Mouse (Mus musculus) liver (tissue): ENCODE measurements around the gene Ppl.

Source experiments
- DNase-seq: peaks from one replicate; pipeline ENCODE4 v3.0.0-alpha.2; 2020; ENCODE audit warnings: mixed read lengths

The Ppl gene

DNA sequence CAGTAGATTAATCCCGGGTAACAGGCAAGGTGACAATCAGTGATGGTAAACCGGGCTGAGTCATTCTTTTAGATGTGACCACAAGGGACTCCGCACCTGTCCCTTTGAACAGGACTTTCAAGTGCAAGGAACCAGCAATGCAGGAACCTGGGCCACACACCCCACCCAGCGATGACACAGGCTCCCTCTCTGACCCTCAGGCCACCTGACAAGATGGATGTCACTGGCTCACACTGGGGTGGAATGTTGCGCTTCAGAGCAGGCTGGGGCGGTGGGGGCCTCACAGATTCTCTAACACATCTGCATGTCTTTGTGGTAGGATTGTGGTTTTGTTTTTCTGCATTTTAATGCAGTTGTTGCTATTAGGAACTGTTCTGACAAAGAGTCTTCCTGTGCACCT, 8.7 kb downstream of the Ppl start:
- no peak for DNase-seq

DNA sequence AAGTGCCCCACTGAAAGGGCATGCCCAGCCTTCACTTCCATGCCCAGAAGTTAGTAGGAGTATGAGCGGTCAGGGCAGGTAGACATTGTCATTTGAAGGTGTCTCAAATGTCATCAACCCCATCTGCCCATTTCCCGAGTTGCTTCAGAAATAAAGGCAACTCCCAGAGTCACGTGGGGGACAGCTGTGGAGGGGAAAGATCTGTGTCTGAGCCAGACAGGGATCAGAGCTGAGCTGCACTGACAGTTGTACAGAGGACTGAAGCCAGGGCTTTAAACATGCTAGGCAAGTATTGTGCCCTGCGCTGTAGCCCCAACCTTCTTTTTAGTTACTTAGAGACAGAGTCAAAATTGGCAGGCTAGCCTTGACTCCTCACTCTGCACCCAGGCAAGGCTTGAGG, 12.4 kb downstream of the Ppl start:
- no peak for DNase-seq

DNA sequence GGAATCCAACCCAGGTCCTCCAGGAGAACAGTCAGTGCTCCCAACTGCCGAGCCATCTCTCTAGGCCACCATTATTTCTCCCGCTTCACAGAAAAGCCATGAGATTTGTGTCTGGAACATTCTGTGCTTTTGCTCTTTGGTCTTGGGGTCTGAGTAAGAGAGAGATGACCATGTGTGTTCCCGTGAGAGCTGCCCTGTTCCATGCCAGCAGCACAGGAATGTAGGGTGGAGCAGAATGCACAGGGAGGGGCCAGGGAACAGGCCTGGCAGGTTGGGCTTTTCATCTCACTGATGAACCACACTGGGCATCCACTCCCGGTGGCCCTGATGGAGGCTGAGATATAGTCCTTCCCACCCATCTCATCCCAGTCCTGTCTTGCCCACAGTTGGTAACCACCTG, 12.8 kb downstream of the Ppl start:
- no peak for DNase-seq

DNA sequence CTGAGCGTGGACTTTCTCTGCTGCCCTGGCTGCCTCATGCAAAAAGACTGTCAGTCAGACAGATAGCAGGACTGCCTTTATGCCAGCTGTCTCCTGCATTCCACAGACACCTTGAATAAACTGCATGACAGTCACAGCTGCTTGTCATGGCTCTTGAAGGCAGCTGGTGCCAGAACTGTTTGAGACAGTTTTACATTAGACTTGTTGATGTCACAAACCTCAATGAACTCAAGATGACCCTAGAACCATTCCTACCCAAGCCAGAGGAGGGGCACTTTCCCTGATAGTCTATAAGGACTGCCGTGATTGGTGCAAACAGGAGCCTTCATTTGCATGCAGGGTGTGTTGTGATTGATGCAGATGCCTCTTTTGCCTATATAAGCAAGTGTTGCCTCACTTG, 18.6 kb downstream of the Ppl start:
- no peak for DNase-seq

DNA sequence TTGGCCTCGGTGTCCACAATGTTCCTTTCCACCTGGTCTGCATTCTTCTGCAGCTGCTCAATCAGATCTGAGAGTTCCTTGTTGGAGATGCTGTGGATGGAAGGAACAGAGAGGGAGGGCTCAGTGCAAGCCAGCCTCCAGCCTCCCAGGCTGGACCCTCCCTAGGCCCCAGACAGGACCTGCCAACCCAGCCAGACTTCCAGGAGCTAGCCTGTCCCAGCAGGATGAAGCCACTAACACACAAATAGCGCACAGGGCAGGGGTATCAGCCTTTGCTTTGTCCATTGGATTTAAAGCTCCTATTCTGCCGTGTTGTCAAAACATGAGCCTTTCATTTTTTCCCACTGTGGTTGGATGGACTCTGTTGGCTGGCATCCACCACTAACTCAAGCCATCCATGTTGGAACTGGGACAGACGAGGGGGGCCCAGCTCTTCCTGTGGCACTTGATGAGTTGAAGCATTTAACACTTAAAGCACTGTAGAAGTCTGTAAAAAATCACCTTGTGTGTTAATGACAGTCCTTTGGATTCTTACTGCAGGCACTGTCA, 19.1 kb downstream of the Ppl start:
- no peak for DNase-seq

DNA sequence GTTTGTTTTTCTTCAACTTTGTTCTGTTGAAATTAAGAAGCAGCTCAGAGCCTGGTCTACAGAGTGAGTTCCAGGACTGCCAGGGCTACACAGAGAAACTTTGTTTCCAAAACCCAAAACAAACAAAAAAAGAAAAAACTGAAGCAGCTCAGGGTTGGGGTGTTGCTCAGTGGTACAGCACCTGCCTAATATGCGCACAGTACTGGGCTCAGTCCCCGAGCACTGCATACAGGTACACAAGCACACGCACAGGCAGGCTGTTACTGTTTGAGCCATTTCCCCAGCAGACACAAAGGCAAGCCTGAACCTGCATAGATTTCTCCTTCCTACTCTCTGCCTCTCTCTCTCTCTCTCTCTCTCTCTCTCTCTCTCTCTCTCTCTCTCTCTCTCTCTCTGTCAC, 21.2 kb downstream of the Ppl start:
- DNase-seq, result no peak

DNA sequence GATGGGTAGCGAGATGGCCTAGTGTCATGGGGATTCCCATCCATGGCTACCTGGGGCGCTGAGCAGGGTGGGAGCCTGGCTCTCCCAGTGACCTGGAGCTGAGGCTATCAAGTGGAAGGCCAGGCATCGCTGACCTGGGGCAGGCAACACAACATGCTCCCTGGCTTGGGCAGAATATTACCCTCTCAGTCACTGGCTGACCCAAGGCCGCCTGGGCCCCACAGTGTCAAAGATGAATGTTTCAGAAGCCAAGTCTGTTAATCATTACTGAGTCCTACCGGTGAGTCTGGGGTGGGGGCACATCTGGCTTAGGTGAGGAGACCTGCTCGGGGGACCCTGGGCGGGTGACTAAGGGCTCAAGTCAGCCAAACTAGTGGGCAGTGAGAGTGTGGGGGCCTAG, 22.3 kb downstream of the Ppl start:
- peak; percentile 54 for DNase-seq

DNA sequence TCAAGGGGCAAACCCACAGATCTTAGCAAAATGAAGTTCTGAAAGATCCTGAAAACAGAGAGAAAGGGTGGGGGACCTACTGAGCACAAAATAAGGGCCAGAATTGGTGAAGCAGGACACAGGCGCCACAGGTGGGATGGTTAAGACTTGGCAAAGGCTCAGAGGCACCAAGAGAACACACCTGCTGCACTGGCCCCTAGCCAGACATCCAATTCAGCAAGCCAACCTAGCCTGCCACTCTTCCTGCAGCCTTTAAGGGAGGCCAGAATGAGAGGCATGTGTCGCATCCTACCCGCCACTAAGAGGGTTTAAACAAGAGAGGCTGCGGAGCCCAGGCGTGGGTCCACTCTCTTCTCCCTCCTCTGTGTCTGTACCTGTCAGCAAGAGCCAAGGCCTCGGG, 31.2 kb downstream of the Ppl start:
- DNase-seq, result no peak

DNA sequence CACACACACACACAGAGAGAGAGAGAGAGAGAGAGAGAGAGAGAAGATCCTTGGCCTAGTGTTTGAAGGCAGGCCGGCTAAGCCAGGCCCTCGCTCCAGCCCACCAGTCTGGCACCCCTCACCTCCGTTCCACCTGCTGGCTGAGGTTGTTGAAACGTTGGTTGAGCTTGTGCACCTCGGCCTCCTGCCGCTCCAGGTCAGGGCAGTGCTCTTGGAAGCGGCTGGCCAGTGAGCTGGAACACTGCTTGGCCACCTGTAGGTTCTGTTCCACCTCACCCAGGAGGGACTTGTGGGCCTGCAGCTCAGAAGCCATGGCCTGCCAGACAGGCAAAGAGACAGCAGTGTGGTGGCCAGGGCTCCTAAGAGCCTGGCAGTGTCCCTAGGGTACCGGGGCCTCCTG, 35.7 kb downstream of the Ppl start:
- DNase-seq, result no peak

DNA sequence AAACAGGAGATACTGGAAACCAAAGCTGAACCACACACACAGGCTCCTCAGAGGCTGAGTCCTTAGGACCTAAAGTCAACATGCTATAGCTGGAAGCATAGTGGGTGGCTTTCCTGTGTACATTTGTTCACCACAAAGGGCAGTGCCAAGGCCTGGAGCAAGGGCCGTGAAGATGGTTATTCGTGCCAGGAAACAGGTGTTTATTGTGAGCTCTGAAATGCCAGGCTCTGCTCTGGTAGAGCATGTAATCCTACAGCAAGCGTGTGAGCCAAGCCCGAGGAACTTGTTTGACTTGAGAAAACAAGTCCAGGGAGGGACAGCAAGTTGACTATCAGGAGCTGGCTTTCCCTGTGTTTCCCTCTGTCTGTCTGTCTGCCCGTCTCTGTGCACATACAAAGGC, 38.9 kb downstream of the Ppl start:
- DNase-seq, result no peak

DNA sequence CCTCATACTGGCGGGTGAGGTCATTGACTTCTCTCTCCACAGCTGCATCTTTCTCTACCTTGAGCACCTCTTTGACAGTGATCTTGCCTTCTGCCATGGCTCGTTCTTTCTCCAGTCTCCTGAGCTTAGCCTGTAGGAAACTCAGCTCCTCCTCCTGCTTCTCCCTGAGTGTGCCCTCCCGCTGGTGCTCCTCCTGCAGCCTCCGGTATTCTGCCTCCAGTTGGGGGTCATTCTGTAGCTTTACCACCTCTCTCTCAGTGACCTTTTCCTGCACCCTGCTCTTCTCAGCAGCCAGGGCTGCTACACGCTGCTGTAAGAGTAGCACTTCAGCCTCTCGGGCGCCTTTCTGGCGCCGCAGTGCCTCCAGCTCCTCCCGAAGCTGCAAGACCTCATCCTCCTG, 43.2 kb downstream of the Ppl start:
- no peak for DNase-seq

DNA sequence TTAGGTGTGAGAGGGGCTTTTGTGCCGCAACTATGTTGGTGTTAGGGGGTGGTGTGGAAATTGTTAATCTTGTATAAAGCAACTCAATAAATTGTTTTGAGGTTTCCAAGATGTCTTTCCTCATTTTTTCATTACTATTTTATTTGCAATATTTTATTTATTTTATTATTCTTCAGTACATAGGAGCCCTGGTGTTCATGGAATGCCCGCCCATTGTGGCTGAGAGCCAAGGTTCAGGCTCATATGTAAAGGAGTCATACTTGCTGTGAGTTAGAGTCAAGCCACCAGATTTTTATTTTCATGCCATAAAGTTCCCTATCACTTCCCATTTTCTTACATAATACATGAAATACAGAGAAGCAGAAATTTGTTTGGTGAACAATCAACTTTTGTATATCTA, 46.0 kb downstream of the Ppl start:
- no peak for DNase-seq

DNA sequence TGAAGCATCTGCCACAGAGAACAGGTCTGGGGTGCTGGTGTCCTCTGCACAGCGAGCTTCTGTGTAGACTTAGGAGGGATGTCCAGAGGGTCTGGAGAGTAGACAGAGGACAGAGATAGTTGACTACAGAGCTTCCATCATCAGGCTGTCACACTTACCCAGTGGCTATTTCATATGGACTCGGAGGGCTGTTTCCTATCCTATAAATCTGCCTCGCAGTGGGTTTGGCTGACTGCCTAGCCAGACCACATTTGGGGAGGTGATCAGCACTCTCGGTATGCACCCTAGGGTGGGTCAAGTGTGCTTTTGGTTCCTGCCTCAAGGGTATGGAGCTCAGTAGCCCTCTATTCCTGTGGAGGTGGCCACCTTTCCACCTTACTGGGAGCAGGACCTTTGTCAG, 47.0 kb downstream of the Ppl start:
- DNase-seq, result no peak

DNA sequence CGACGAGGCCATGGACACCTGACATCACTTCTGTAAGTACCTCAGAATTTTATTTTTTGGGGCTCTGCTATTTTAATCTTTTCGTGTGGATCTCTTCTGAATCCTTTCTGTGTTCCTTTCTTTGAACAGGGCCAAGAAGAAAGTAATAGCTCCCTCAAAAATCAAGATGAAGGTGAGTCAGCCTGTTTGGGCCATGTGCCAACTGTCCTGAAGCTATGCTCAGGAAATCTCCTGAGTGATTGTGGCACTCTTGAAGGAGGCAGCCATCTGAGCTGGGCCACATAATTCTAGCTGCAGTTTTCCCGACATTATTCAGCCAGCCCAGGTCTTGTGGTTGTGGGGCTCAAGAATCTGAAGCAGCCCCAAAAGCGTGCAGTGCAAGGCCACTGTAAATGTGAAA, 57.9 kb downstream of the Ppl start:
- no peak for DNase-seq

DNA sequence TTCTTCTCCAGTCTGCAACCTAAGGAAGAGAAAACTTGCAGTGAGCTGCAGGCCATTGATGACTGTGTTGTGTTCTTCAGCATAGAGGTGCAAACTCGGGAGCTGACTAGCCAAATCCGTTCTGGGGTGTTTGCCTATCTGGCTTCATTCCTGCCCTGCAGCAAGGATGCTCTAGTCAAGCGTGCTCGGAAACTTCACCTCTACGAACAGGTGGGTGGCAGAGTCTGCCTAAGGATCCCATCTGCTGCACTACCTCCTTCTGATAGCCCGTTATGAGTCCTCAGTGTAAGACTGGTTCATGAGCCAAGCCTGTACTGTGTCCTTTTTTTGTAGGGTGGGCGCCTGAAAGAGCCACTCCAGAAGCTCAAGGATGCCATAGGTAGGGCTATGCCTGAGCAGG, 60.2 kb downstream of the Ppl start:
- DNase-seq, result no peak

DNA sequence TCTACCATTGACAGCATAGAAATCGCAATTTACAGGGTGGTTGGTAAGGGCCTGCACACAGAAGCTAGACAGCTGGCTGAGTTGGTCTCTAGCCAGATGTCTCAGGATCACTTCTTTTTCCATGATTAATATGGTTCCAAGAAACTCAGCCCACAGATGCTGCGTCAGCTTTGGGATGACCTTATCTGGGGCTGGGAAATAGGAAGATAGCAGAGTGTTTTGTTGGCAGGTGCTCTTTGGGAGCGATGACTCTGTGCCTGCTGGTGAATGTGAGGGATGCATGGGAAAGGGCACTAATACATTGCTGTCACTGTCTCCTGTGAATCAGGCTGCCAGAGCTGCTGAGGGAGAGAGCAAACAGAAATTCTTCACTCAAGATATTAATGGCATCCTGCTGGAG, 61.9 kb downstream of the Ppl start:
- DNase-seq, result no peak

DNA sequence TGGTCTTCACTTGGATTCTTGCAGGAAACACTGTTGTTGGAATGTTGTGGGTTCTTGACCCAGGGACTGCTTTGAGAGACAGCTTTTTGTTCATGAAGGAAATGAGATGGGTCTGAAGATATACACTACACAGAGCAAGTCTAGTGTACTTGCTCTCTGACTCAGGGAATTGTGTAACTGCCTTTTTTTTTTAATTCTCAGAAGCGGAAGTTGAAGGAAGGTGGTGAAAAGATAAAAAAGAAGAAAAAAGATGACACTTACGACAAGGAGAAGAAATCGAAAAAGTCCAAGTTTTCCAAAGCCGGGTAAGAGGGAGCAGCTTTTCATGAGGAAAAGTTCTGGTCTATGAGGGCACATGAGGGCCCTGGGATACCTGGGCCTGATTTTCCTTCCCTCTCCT, 68.7 kb downstream of the Ppl start:
- DNase-seq, result no peak

DNA sequence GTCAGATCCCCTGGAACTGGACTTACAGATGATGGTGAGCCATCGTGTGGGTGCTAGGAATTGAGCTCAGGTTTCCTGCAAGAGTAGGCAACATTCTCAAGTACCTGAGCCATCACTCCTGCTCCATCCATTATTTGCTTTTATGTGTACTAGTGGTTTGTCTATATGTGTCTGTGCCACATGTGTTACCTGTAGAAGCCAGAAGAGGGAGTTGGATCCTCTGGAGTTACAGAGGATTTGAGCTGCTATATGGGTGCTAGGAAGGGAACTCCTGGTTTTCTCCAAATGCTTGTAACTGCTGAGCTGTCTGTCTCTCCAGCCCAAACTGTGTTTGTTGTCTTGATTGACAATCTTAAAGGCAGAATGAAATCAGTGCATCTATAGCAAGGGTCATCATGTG, 74.1 kb downstream of the Ppl start:
- no peak for DNase-seq

DNA sequence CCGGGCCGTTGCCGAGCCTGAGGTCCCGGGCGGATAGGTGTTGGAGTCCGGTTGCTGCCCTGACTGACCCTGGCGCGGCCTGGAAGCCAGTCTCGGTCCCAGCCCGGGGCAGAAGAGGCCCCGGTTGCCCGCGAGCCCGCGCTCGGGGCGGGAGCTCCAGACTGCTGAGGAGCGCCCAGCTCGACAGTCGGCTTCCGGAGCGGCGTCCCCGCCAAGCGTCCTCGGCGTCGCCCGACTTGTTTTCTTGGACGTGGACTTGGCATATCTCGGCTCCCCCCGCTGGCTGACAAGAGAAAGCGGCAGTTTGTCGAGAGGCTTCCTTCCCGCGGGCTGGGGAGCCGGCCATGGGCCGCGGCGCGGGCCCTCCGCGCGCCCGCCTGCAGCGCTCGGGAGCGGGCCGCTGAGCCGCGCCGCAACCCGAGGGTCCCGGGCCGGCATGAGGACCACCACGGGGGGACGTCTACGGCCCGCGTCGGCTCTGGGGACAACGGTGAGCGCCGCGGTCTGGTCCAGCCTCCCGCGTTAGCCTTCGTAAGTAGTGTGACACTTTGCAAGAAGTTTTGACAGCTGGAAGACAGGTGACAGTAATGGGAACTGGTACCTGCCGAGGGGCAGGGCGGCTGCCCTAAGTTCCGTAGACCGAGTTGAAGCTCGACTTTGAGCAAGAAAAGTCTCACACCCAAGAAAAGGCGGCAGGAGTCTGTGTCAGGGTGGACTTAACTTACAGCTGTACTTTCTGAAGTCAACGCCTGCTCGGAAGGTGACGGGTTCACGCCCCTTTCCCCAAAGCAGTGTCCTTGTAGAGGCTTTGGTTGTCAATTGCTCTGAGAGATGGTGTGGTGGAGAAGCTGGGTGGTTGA, 81.7 kb downstream of the Ppl start:
- DNase-seq, result peak; percentile 75

DNA sequence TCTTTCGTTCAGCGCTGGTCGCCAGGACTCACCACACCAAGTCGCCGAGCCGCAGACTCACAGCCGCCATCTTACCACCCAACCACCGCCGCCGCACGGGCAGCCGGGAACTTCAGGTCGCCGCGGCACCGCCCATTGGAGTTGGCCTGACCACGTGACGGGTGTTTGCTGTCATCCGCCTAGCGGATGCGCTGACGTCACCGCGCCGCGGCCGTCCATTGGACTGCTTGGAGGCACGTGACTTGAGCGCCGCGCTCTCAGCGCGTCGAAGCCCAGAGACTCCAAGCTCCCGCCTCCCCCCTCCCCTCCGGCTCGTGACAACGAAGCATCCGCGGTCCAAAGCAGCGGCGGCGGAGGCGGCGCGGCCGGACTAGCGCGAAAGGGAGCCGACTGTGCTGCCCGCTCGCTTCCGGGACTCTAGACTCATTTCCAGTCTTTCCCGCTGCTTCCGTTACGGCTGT, 82.4 kb downstream of the Ppl start, which contains the start of the genes Glyr1 and Ubn1:
Glyr1 (minus strand) TSS at position 90 of the 461 bp plus-strand sequence.
Ubn1 (plus strand) TSS at position 284 of the 461 bp plus-strand sequence.
- DNase-seq, result peak; percentile 99

DNA sequence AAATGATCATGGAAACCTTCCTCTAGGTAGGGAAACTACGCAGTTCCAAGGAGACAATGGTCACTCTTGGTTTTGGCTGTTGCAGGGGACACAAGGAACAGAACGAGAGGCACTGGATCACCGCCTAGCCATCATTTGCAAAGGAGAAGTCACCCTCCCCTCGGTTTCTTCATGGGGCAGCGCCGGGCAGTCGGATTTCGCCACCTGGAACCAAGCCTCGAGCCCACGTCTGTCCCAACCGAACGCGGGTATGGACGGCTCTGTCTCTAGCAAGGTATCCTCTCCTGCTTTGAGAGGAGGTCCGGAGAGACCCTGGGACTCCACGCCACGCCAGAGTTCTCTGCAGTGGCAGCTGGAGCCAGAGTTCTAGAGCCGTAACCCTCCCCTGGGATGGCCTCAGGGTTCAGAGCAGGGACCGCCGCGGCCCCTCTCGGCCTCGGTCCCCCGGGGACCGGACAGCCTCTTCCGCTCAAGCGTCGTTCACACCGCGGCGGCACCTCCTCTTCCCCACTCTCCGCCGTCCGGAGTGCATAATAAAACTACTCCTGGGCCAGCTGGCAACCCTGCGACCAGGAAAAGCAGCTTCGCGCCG, 82.9 kb downstream of the Ppl start:
- no peak for DNase-seq

DNA sequence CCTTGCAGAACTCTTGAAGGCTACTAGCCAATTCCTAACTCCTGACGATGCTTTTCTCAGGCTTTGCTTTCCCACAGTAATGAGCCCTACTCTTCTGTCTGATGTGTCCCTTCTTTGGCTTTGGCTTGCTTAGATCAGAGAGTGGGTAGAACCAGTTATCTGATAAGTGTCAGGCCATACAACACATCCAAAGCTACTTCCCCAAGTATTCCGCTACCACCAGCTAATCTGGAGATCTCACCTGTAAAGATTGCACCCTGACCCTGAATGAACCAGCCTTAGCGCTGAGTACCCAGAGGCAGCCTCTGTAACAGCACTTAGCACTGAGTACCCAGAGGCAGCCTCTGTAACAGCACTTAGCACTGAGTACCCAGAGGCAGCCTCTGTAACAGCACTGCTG, 86.9 kb downstream of the Ppl start:
- DNase-seq, result no peak

DNA sequence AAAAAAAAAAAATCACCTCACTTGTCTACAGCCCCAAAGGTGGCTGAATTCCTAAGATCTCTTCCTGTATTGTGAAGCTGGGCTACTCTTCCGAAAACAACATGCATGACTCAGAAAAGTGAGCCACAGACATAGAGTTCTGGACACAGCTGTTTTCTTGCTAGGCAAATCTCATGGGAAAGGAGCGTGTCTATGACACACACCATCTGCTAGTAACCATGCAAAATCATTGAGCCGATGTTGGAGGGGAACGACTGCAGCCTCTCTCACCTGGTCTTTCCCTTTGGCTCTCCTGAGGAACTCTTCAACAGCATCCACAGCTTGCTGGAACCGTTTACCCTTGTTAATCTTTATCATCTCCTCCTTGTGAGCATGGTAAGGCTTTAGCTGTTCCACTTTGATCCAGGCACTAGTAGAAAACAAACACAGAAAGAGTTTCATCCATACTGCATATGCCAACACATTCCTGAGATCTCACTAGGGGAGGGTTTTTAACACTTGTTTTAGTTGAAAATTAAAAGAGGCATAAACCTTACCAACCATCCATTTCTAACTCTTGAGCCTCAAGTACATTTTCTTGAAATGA, 95.5 kb downstream of the Ppl start:
- DNase-seq, result no peak
